Mouse (Mus musculus) testis, adult 2 months (tissue): ENCODE measurements at regions not wholly inside any gene's neighbourhood (a gene's known extent, or its start where the extent isn't known, plus 50 kb on each side); places are given as distances from the start of the nearest gene placed in this dataset.

Experiments
- CTCF ChIP-seq: fragments of 200-500 bp; IDR thresholded peaks from 2 replicates; pipeline ENCODE4 v1.5.1; 2012; ENCODE audit warnings: low read depth, mild to moderate bottlenecking, inconsistent platforms, low read length, moderate library complexity; ENCODE audit not compliant: control insufficient read depth, insufficient read depth, insufficient replicate concordance
- POLR2A ChIP-seq: fragments of 200-500 bp; IDR thresholded peaks from 2 replicates; pipeline ENCODE4 v1.6.1; 2012; ENCODE audit warnings: low read depth, mild to moderate bottlenecking, inconsistent platforms, low read length, moderate library complexity; ENCODE audit not compliant: control insufficient read depth

- no peak for TF ChIP-seq CTCF
- no peak for TF ChIP-seq POLR2A
Observed at GRCm38 (mm10) chr14:106518552-106519358, 412.8 kb downstream of the Trim52 start.
